Mouse (Mus musculus) C2C12 (cell line): ENCODE measurements at regions not wholly inside any gene's neighbourhood (a gene's known extent, or its start where the extent isn't known, plus 50 kb on each side); places are given as distances from the start of the nearest gene placed in this dataset.

Source experiments
- H3K27me3 ChIP-seq: one replicate; pipeline ENCODE4 v1.6.1; 2011; ENCODE audit not compliant: control insufficient read depth, insufficient read depth, insufficient read length
- H3K36me3 ChIP-seq: one replicate; pipeline ENCODE4 v1.6.1; 2011; ENCODE audit not compliant: control insufficient read depth, insufficient read depth
- H3K4me3 ChIP-seq: one replicate; pipeline ENCODE4 v1.5.1; 2011; ENCODE audit warnings: mild to moderate bottlenecking, control low read depth; ENCODE audit not compliant: poor library complexity, insufficient read depth, severe bottlenecking
- H3K79me2 ChIP-seq: one replicate; pipeline ENCODE4 v1.6.1; 2011; ENCODE audit not compliant: control insufficient read depth, insufficient read depth
- H3K79me3 ChIP-seq: one replicate; pipeline ENCODE4 v1.6.1; 2011; ENCODE audit warnings: low read depth, control low read depth
- H3ac ChIP-seq: one replicate; pipeline ENCODE3; 2011; ENCODE audit warnings: low read depth; ENCODE audit not compliant: control insufficient read depth, insufficient read length
- CEBPB ChIP-seq: IDR thresholded peaks from one replicate; pipeline ENCODE4 v1.6.1; 2011; ENCODE audit warnings: low read depth, mild to moderate bottlenecking, control low read depth, moderate library complexity
- CTCF ChIP-seq: IDR thresholded peaks from one replicate; pipeline ENCODE4 v1.5.1; 2011; ENCODE audit not compliant: control insufficient read depth, insufficient read depth, insufficient read length
- FOSL1 ChIP-seq: IDR thresholded peaks from one replicate; pipeline ENCODE4 v1.8.0; 2011; ENCODE audit warnings: mild to moderate bottlenecking, low read length; ENCODE audit not compliant: poor library complexity, insufficient read depth, severe bottlenecking
- MAX ChIP-seq: IDR thresholded peaks from one replicate; pipeline ENCODE4 v1.6.1; 2011; ENCODE audit warnings: mild to moderate bottlenecking, control low read depth
- MYOD1 ChIP-seq: IDR thresholded peaks from one replicate; pipeline ENCODE4 v1.6.1; 2011; ENCODE audit warnings: low read depth; ENCODE audit not compliant: control insufficient read depth, insufficient read length
- MYOG ChIP-seq: IDR thresholded peaks from one replicate; pipeline ENCODE4 v1.6.1; 2011; ENCODE audit not compliant: control insufficient read depth, insufficient read length; ENCODE audit errors: extremely low read depth
- USF1 ChIP-seq: IDR thresholded peaks from one replicate; pipeline ENCODE4 v1.6.1; 2011; ENCODE audit warnings: low read depth, mild to moderate bottlenecking, control low read depth, moderate library complexity

DNA sequence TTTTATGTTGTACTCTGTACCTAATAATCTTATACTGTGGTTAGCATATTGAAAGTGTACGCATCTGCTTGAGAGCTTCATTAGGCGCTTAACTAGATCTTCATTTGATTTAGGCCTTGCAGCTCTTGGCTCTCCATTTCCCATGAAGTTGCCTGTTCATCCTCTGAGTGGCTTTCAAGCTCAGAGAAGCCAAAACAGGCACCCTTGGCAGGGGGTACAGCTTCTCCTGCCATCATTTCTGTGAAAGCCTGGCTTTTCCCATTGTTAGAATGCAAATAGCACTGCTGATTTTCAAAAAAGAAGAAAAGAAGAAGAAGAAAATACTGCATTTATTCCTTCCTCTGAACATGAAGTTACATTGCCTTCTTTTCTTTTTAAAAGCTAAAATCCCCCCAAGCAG lies 1283.3 kb downstream of the Mat2b start:
- H3K4me3 ChIP-seq = no peak overlapping the region
- H3K79me2 ChIP-seq = no peaks in the 10 kb centered on the region
- H3K27me3 ChIP-seq = no peaks in the 10 kb centered on the region
- H3ac ChIP-seq = no peak overlapping the region
- no peaks in the 10 kb centered on the region for H3K36me3 ChIP-seq
- TF ChIP-seq MYOD1 (no peak), FOSL1 (no peak), USF1 (no peak), MAX (no peak), CTCF (no peak), CEBPB (no peak), MYOG (no peak)
- H3K79me3 ChIP-seq = no peaks in the 10 kb centered on the region

- Histone ChIP-seq H3K79me2 (no peaks in the 10 kb centered on the region), H3K79me3 (no peaks in the 10 kb centered on the region), H3K36me3 (no peaks in the 10 kb centered on the region), H3ac (no peak overlapping the region), H3K4me3 (no peak overlapping the region), H3K27me3 (no peaks in the 10 kb centered on the region)
- TF ChIP-seq MYOD1 (no peak), CEBPB (no peak), CTCF (no peak), MAX (no peak)
These were observed 1283.8 kb downstream of the Mat2b start for GRCm38 (mm10) chr11:39411182-39411581.

DNA sequence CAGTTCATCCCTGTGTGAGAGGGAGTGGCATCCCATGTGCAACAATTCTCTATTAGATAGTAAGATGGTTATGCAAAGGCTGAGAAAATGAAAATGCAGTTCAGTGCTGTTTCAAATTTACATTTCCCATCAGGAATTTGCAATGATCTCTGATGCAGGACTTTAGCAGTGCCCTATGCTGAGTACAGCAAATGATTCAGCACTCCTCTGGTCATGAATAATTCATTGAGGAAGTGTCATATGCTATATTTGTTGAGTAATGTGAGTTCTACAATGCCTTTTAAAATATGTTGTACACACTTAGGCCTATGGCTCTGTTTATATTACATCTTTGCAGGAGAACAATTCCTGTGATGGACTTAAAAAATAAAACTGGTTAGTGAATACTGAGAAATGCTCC lies 1330.2 kb downstream of the Mat2b start:
- TF ChIP-seq MAX (no peak), CEBPB (no peak), CTCF (no peak), MYOD1 (no peak), MYOG (no peak), USF1 (no peak)
- no peaks in the 10 kb centered on the region for H3K27me3 ChIP-seq
- H3K4me3 ChIP-seq = no peak overlapping the region
- no peaks in the 10 kb centered on the region for H3K79me2 ChIP-seq
- no peaks in the 10 kb centered on the region for H3K36me3 ChIP-seq
- no peak overlapping the region for H3ac ChIP-seq
- no peaks in the 10 kb centered on the region for H3K79me3 ChIP-seq

DNA sequence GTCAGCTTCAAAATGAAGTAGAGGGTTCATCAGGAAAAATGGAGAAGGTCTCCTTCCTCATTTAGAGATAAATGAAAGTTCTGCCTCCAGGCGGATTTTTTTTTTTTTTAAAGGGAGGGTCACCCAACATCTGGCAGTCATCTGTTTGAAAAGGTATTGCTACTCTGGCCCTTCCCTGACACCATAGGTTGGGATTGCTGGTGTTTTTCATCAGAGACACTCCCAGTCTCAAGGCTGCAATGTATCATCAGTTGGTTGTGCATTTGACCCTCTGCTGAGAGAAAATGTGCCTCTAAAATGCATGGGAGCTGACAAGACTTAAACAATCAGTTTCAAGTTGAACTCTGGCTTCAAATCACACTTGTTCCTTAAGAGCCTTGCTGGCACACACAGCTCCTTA lies 1344.4 kb downstream of the Mat2b start:
- H3K79me3 ChIP-seq = no peaks in the 10 kb centered on the region
- TF ChIP-seq MYOG (no peak), FOSL1 (no peak), CEBPB (no peak), USF1 (no peak), MYOD1 (no peak), MAX (no peak), CTCF (no peak)
- H3K79me2 ChIP-seq = no peaks in the 10 kb centered on the region
- H3K27me3 ChIP-seq = no peaks in the 10 kb centered on the region
- H3K36me3 ChIP-seq = no peaks in the 10 kb centered on the region
- H3ac ChIP-seq = no peak overlapping the region
- H3K4me3 ChIP-seq = no peak overlapping the region
